Comparison of ENCODE assay signal across 11 mouse cellular contexts in the genomic region with DNA sequence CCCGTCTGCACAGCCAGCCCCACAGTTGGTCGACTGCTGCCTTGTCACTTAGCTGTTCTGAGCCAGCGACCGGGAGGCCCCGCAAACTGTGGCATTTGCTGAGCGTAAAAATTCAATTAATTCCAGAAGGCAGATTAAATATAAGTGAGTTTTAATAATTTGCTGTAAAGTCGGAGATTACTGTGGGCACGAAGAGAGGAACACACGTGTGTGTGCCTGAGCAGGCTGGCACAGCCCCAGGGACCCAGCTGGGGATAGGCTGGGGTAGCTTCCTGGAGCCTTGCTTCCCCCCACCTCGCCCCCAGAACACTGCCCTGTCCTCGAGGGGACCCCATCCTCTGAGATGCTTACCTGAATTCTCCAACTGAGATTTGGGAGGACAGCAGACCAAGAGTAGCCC.
DNase-seq lines count a peak whose midpoint lies in the region; ATAC-seq and TF ChIP-seq lines count a peak whose summit lies in the region.
"Had no signal": no experiment of that assay in that cellular context is flagged by ENCODE, and none has a peak within 500 bp of the region (broad histone marks: within the 10 kb centered on the region; RNA-seq: fewer than 3 reads in every experiment).

No protein-coding gene starts in this region.

- TF ChIP-seq CTCF in hindbrain, postnatal 0 days (IDR thresholded peaks at IDR 0.05; ENCODE audit: low read depth), result no peak

- H3K36me3 ChIP-seq in heart, embryonic 12.5 days, result no peaks in the 10 kb centered on the region
- no peaks in the 10 kb centered on the region for H3K36me3 ChIP-seq in neural tube, embryonic 11.5 days (ENCODE audit: control insufficient read depth, insufficient read depth, low read length)
- no peaks in the 10 kb centered on the region for H3K36me3 ChIP-seq in hindbrain, postnatal 0 days (ENCODE audit: insufficient read depth, low read length)
- H3K36me3 ChIP-seq in neural tube, embryonic 15.5 days, result no peaks in the 10 kb centered on the region

- no peak overlapping the region for H3K4me2 ChIP-seq in heart, embryonic 12.5 days
- 0 out of 2 replicates have a peak overlapping the region, but pooled peaks have one; percentile 1 for H3K4me2 ChIP-seq in neural tube, embryonic 11.5 days (ENCODE audit: low read depth)
- no peak overlapping the region for H3K4me2 ChIP-seq in hindbrain, postnatal 0 days (ENCODE audit: low read depth, low read length)
- H3K4me2 ChIP-seq in neural tube, embryonic 15.5 days, result no peak overlapping the region

- peak overlapping the region; percentile 23; the same call in 1 of the 2 replicates for H3K9ac ChIP-seq in heart, embryonic 12.5 days
- no peak overlapping the region for H3K9ac ChIP-seq in neural tube, embryonic 11.5 days (ENCODE audit: low read length)
- no peak overlapping the region for H3K9ac ChIP-seq in hindbrain, postnatal 0 days (replicated peaks; ENCODE audit: low read length)
- no peak overlapping the region for H3K9ac ChIP-seq in neural tube, embryonic 15.5 days (replicated peaks)
- H3K9ac ChIP-seq: liver, embryonic 14.5 days had no signal

- no peak for DNase-seq in heart, adult 11 months
- no peak for DNase-seq in neural tube, embryonic 11.5 days (ENCODE audit: low spot score)
- DNase-seq in neural tube, embryonic 10.5 days (ENCODE audit: extremely low spot score, low spot score), result no peak
- no peak for DNase-seq in hindbrain, postnatal 0 days (ENCODE audit: low spot score)
- no peak for DNase-seq in kidney, adult 18-20 months
- DNase-seq in layer of hippocampus, adult 9-11 months, result no peak
- DNase-seq: cerebellum, adult 2 months; thymus, postnatal 4 days had no signal

- no peak for ATAC-seq in heart, embryonic 12.5 days (ENCODE audit: insufficient number of reproducible peaks, low FRiP score)
- ATAC-seq in neural tube, embryonic 11.5 days (ENCODE audit: insufficient read depth, low FRiP score, low TSS enrichment), result no peak
- ATAC-seq in hindbrain, postnatal 0 days, result no peak
- ATAC-seq in neural tube, embryonic 15.5 days (ENCODE audit: low FRiP score), result no peak

- H3K27me3 ChIP-seq in heart, embryonic 12.5 days (replicated peaks), result no peaks in the 10 kb centered on the region
- H3K27me3 ChIP-seq in neural tube, embryonic 11.5 days (ENCODE audit: control insufficient read depth, insufficient read depth, low read length), result no peaks in the 10 kb centered on the region
- H3K27me3 ChIP-seq in hindbrain, postnatal 0 days (ENCODE audit: insufficient read depth, low read length), result no peaks in the 10 kb centered on the region
- H3K27me3 ChIP-seq in neural tube, embryonic 15.5 days (replicated peaks), result no peaks in the 10 kb centered on the region

- no peak overlapping the region for H3K4me3 ChIP-seq in heart, embryonic 12.5 days
- no peak overlapping the region for H3K4me3 ChIP-seq in neural tube, embryonic 11.5 days (ENCODE audit: low read depth, low read length)
- H3K4me3 ChIP-seq in hindbrain, postnatal 0 days (ENCODE audit: low read length), result no peak overlapping the region
- no peak overlapping the region for H3K4me3 ChIP-seq in neural tube, embryonic 15.5 days (replicated peaks)

- H3K27ac ChIP-seq in heart, embryonic 12.5 days (ENCODE audit: poor library complexity, severe bottlenecking), result 0 out of 2 replicates have a peak overlapping the region, but pooled peaks have one; percentile 54
- H3K27ac ChIP-seq in neural tube, embryonic 11.5 days (ENCODE audit: low read depth, low read length), result 0 out of 2 replicates have a peak overlapping the region, but pooled peaks have one; percentile 23
- peak overlapping the region; percentile 26; the same call in 1 of the 2 replicates for H3K27ac ChIP-seq in hindbrain, postnatal 0 days
- 0 out of 2 replicates have a peak overlapping the region, but pooled peaks have one; percentile 10 for H3K27ac ChIP-seq in neural tube, embryonic 15.5 days (replicated peaks)
- H3K27ac ChIP-seq: liver, embryonic 14.5 days had no signal

- H3K9me3 ChIP-seq in heart, embryonic 12.5 days (replicated peaks), result no peaks in the 10 kb centered on the region
- no peaks in the 10 kb centered on the region for H3K9me3 ChIP-seq in neural tube, embryonic 11.5 days (ENCODE audit: control insufficient read depth, low read length)
- H3K9me3 ChIP-seq in hindbrain, postnatal 0 days (ENCODE audit: low read length), result no peaks in the 10 kb centered on the region
- H3K9me3 ChIP-seq in neural tube, embryonic 15.5 days (replicated peaks), result no peaks in the 10 kb centered on the region

- H3K4me1 ChIP-seq in heart, embryonic 12.5 days (replicated peaks), result peaks cover 98% of the 10 kb centered on the region
- peaks cover 99% of the 10 kb centered on the region for H3K4me1 ChIP-seq in neural tube, embryonic 11.5 days (ENCODE audit: control insufficient read depth, insufficient read depth, low read length)
- peaks cover 57% of the 10 kb centered on the region for H3K4me1 ChIP-seq in hindbrain, postnatal 0 days (ENCODE audit: insufficient read depth, low read length)
- H3K4me1 ChIP-seq in neural tube, embryonic 15.5 days, result peaks cover 100% of the 10 kb centered on the region

- 58% methylated on average over 11 of the region's 11 CpGs for WGBS in heart, embryonic 12.5 days
- WGBS in neural tube, embryonic 11.5 days, result 33% methylated on average over 11 of the region's 11 CpGs
- WGBS in hindbrain, postnatal 0 days, result 21% methylated on average over 11 of the region's 11 CpGs
- 25% methylated on average over 11 of the region's 11 CpGs for WGBS in neural tube, embryonic 15.5 days
